Mouse (Mus musculus) gastrocnemius, postnatal 10 days (tissue): ENCODE results near the gene Scaf1. TPM values are rescaled to one million over a fixed set of nuclear protein-coding genes. Genes with fewer than 3 reads are reported as not detected.

Experiments
- DNase-seq: peaks from one replicate; pipeline ENCODE4 v3.0.0; 2021; ENCODE audit warnings: mixed read lengths
- microRNA-seq, 2 experiments: library from miRNA; unstranded; fragments of <30 nt; microRNA quantifications; one replicate each; pipeline ENCODE4 v1.2.0; 2021
- total RNA-seq, 2 experiments: library from RNA; stranded (reverse); gene quantifications; 2 replicates each; pipeline ENCODE4 v1.2.3; 2021

Gene Scaf1
- total RNA-seq, 2 experiments from 2014 or later, result 47.7 to 55.8 TPM

DNA sequence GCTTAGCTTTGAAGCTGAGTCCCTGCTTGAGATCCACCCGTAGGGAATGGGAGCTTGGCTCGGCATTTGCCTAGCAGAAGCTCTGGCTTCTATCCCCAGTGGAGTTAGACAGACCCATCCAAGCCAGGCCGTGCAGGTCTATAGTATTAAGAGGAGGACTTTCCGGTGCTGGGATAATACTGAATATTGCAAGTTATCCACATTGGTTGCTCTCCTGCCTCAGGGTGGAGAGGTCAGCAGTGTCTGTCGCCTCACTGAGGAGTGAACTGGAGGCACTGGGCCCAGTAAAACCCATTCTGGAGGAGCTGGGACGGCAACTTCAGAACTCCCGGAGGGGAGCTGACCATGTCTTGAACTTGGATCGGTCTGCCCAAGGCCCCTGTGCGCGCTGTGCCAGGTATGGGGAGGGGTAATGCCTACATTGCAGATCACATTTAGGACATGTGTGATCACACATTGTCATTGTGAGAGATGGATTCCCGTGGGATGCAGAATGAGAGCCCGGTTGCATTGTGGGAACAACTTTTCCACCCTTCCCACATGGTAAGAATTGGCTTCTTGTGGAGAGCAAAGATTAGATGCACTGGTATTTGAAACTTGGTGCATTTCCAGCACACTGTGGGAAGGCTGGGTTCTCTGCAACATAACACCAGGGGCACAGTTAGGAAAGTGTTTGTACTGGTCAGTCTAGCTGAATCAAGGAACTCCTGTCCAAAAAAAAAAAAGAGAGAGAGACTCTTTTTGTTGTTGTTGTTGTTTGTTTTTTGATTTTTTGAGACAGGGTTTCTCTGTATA, 61.9 kb downstream of the Scaf1 start:
- no peak for DNase-seq

DNA sequence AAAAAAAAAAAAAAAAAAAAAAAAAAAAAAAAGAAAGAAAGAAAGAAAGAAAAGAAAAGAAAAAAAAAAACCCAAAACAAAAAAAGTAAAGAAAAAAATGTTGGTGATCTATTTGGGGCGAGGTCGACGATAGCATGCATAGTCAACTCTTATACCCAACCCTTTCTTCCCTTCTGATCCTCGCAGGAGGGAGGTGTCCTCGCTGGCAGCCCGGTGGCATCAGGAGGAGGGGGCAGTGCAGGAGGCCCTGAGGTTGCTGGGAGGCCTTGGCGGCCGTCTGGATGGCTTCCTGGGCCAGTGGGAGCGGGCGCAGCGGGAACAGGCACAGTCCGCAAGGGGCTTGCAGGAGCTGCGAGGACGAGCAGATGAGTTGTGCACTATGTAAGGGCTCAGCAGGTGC, 62.6 kb downstream of the Scaf1 start:
- no peak for DNase-seq

Small RNA genes within 50 kb of the gene (microRNA-seq; reads per million reads assigned to microRNA genes)
- gene Mir7054, result 0.32 to 1.0 reads per million in 2 experiments

Other genes starting within 250 kb of the Scaf1 start
- gene Nup62, start 200.3 kb downstream of the Scaf1 start, total RNA-seq, result 10 to 100 TPM; 28.0 to 35.3 TPM
- gene Il4i1, start 200.0 kb downstream of the Scaf1 start, total RNA-seq, result 1 to 10 TPM; 1.9 to 2.3 TPM
- 10 to 100 TPM; 55.1 to 60.5 TPM for gene Atf5, start 199.7 kb downstream of the Scaf1 start, total RNA-seq
- gene Akt1s1, start 167.4 kb downstream of the Scaf1 start, total RNA-seq, result 10 to 100 TPM; 84.2 to 86.4 TPM
- 10 to 100 TPM; 41.7 to 49.0 TPM for gene Tbc1d17, start 167.3 kb downstream of the Scaf1 start, total RNA-seq
- 10 to 100 TPM; 14.4 to 16.5 TPM for gene Pnkp, start 159.2 kb downstream of the Scaf1 start, total RNA-seq
- 100 to 1,000 TPM; 210 to 216 TPM for gene Ptov1, start 146.6 kb downstream of the Scaf1 start, total RNA-seq
- gene Med25, start 123.7 kb downstream of the Scaf1 start, total RNA-seq, result 10 to 100 TPM; 44.7 to 53.5 TPM
- 10 to 100 TPM; 15.0 to 18.1 TPM for gene Fuz, start 120.3 kb downstream of the Scaf1 start, total RNA-seq
- gene Ap2a1, start 86.9 kb downstream of the Scaf1 start, total RNA-seq, result 10 to 100 TPM; 59.0 to 65.0 TPM
- gene Tsks, start 73.2 kb downstream of the Scaf1 start, total RNA-seq, result not detected
- gene Cpt1c, start 41.5 kb downstream of the Scaf1 start, total RNA-seq, result 1 to 10 TPM; 4.4 to 5.7 TPM
- gene Prmt1, start 29.8 kb downstream of the Scaf1 start, total RNA-seq, result 100 to 1,000 TPM; 267 to 271 TPM
- gene Irf3, start 18.7 kb downstream of the Scaf1 start, total RNA-seq, result 10 to 100 TPM; 26.5 to 35.8 TPM
- 10 to 100 TPM; 10.8 to 14.0 TPM for gene Bcl2l12, start 17.7 kb downstream of the Scaf1 start, total RNA-seq
- 10 to 100 TPM; 75.5 to 80.6 TPM for gene Rras, start 1.6 kb upstream of the Scaf1 start, total RNA-seq
- gene Prr12, start 36.5 kb upstream of the Scaf1 start, total RNA-seq, result 10 to 100 TPM; 36.0 to 43.1 TPM
- gene Nosip, start 46.1 kb upstream of the Scaf1 start, total RNA-seq, result 10 to 100 TPM; 35.9 to 40.5 TPM
- 10 to 100 TPM in 1 of 2 experiments, 1 to 10 TPM in 1; 8.5 to 10.7 TPM for gene Prrg2, start 46.3 kb upstream of the Scaf1 start, total RNA-seq
- gene Rcn3, start 75.9 kb upstream of the Scaf1 start, total RNA-seq, result 100 to 1,000 TPM; 103 to 148 TPM
- 10 to 100 TPM; 70.9 to 75.2 TPM for gene Fcgrt, start 87.5 kb upstream of the Scaf1 start, total RNA-seq
- 100 to 1,000 TPM; 762 to 817 TPM for gene Rps11, start 108.1 kb upstream of the Scaf1 start, total RNA-seq
- 1,000 to 10,000 TPM; 1,164 to 1,215 TPM for gene Rpl13a, start 112.4 kb upstream of the Scaf1 start, total RNA-seq
- gene Gm45713, start 119.9 kb upstream of the Scaf1 start, total RNA-seq, result not detected
- gene Flt3l, start 120.1 kb upstream of the Scaf1 start, total RNA-seq, result 1 to 10 TPM; 2.3 to 4.3 TPM
- gene Pih1d1, start 137.9 kb upstream of the Scaf1 start, total RNA-seq, result 10 to 100 TPM; 46.6 to 48.2 TPM
- gene Aldh16a1, start 138.2 kb upstream of the Scaf1 start, total RNA-seq, result 10 to 100 TPM; 23.9 to 28.6 TPM
- 1 to 10 TPM; 4.7 to 4.9 TPM for gene Slc17a7, start 147.6 kb upstream of the Scaf1 start, total RNA-seq
- under 1 TPM; 0.49 to 0.63 TPM for gene Gfy, start 163.2 kb upstream of the Scaf1 start, total RNA-seq
- not detected for gene Pth2, start 164.6 kb upstream of the Scaf1 start, total RNA-seq
- gene Ccdc155, start 188.5 kb upstream of the Scaf1 start, total RNA-seq, result 1 to 10 TPM; 2.5 to 2.8 TPM
- not detected for gene Dkkl1, start 195.8 kb upstream of the Scaf1 start, total RNA-seq
- 10 to 100 TPM; 15.6 to 25.9 TPM for gene Tead2, start 199.4 kb upstream of the Scaf1 start, total RNA-seq
- gene Cd37, start 222.8 kb upstream of the Scaf1 start, total RNA-seq, result 1 to 10 TPM; 1.8 to 3.4 TPM
- not detected for gene Slc6a16, start 224.7 kb upstream of the Scaf1 start, total RNA-seq